Mouse (Mus musculus) right cerebral cortex, postnatal 14 days (tissue): Measurements from ENCODE around the gene Trappc1.
A peak's percentile ranks its signal among the peaks of the same experiment; 100 is the strongest.

Source experiments
- DNase-seq: peaks from one replicate; pipeline ENCODE4 v3.0.0; 2022

Gene Trappc1

GRCm38 (mm10) chr11:69370817-69371215 lies 47.0 kb downstream of the Trappc1 start:
- no peak for DNase-seq

GRCm38 (mm10) chr11:69371601-69372000 lies 47.8 kb downstream of the Trappc1 start:
- DNase-seq, result no peak

GRCm38 (mm10) chr11:69372056-69372779 lies 48.4 kb downstream of the Trappc1 start:
- peak; percentile 47 for DNase-seq

- no peak for DNase-seq
These were observed 49.0 kb downstream of the Trappc1 start for GRCm38 (mm10) chr11:69372780-69373170.

- DNase-seq, result no peak
These were observed 49.6 kb downstream of the Trappc1 start for GRCm38 (mm10) chr11:69373223-69373965.
